Mouse (Mus musculus) limb, embryonic 14.5 days (tissue): ENCODE measurements around the gene Arl16. TPM values are rescaled to one million over a fixed set of nuclear protein-coding genes. Genes with fewer than 3 reads are reported as not detected.

Experiments
- ATAC-seq: fragments of 200-750 bp; cut with Nextera tagmentation; 2 replicates; pipeline ENCODE4 v1.8.0; 2017; ENCODE audit warnings: low read depth, moderate number of reproducible peaks, moderate TSS enrichment; ENCODE audit not compliant: low FRiP score
- DNase-seq: peaks from one replicate; pipeline ENCODE4 v3.0.0-alpha.2; 2015; ENCODE audit warnings: low spot score
- H3K27ac ChIP-seq: fragments of 300-500 bp; sonication (generic); replicated peaks from 2 replicates; pipeline ENCODE4 v1.5.1; 2014; ENCODE audit warnings: low read depth, mild to moderate bottlenecking, low read length, moderate library complexity, mixed read lengths
- H3K27me3 ChIP-seq: fragments of 300-500 bp; sonication (generic); 2 replicates; pipeline ENCODE4 v1.6.1; 2014; ENCODE audit warnings: low read length, mixed read lengths; ENCODE audit not compliant: control insufficient read depth, insufficient read depth
- H3K36me3 ChIP-seq: fragments of 300-500 bp; sonication (generic); 2 replicates; pipeline ENCODE4 v1.6.1; 2014; ENCODE audit warnings: mild to moderate bottlenecking, low read length, moderate library complexity, mixed read lengths; ENCODE audit not compliant: control insufficient read depth, insufficient read depth
- H3K4me1 ChIP-seq: fragments of 300-500 bp; sonication (generic); 2 replicates; pipeline ENCODE4 v1.6.1; 2014; ENCODE audit warnings: antibody characterized with exemption, low read length, mixed read lengths; ENCODE audit not compliant: control insufficient read depth, insufficient read depth
- H3K4me2 ChIP-seq: fragments of 300-500 bp; sonication (generic); replicated peaks from 2 replicates; pipeline ENCODE4 v1.6.1; 2014; ENCODE audit warnings: low read depth, mild to moderate bottlenecking, low read length, moderate library complexity; ENCODE audit not compliant: severe bottlenecking
- H3K4me3 ChIP-seq: fragments of 300-500 bp; sonication (generic); replicated peaks from 2 replicates; pipeline ENCODE4 v1.5.1; 2014; ENCODE audit warnings: low read length
- H3K9ac ChIP-seq: fragments of 300-500 bp; sonication (generic); 2 replicates; pipeline ENCODE4 v1.6.1; 2014; ENCODE audit warnings: mild to moderate bottlenecking, low read depth, low read length, moderate library complexity; ENCODE audit not compliant: severe bottlenecking
- H3K9me3 ChIP-seq: fragments of 300-500 bp; sonication (generic); 2 replicates; pipeline ENCODE4 v1.6.1; 2016; ENCODE audit warnings: low read length; ENCODE audit not compliant: control insufficient read depth
- POLR2A ChIP-seq: fragments of 200-500 bp; IDR thresholded peaks from 2 replicates; pipeline ENCODE4 v1.8.0; 2012; ENCODE audit warnings: inconsistent platforms, mild to moderate bottlenecking, moderate library complexity, borderline replicate concordance; ENCODE audit not compliant: insufficient read depth, insufficient read length; ENCODE audit errors: extremely low read depth
- WGBS: fragments of 180-500 bp; shearing (Covaris S2); extraction: QIAGEN DNeasy Blood & Tissue Kit; methylation state at CpG from one replicate; pipeline ENCODE4 v1.1.7; 2014; 5-methylcytosine and 5-hydroxymethylcytosine counted together
- polyA plus RNA-seq, 2 experiments: library from polyadenylated mRNA; depleted of rRNA in 1 of 2; stranded (reverse) in 1 of 2; unstranded in 1 of 2; fragments of >200 nt; fragmentation: Nextera tagmentation in 1 of 2; extraction: Ambion mirVana in 1 of 2; gene quantifications; 2 replicates each; pipeline versions ENCODE4 v1.2.1 to v1.2.3; 2012 to 2014

The Arl16 gene
- polyA plus RNA-seq, 2 experiments = 45.2 to 48.9 TPM

DNA sequence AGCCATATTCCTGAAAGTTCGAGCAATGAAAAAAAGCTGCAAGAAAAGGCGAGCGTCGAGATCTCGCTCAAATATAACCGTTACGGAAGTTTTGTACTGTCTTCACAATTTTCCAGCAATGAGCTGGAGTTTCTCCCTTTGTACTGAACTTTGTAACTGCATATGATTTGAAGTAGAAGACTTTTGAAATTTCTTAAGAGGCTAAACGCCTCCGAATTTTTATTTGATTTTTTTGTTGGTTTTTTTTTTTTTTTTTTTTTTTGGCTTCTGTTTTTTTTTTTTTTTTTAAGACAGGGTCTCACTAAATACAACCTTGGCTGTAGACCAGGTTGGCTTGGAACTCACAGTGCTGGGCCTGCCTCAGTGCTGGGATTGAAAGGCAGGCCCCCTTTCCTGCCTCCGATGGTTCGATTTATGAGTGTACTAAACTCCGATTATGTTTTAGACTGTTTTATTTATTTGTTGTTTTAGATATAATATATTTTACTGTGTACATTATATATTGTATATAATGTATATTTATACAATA, 29.5 kb downstream of the Arl16 start:
- peak overlapping the region; percentile 94 for H3K9ac ChIP-seq
- no peaks in the 10 kb centered on the region for H3K27me3 ChIP-seq
- whole genome bisulfite sequencing = 25% methylated on average over 12 of the region's 12 CpGs
- peaks cover 11% of the 10 kb centered on the region; the same call in 1 of the 2 replicates for H3K4me1 ChIP-seq
- TF ChIP-seq POLR2A = no peak
- peak overlapping the region; percentile 80 for H3K4me2 ChIP-seq
- ATAC-seq (peak; percentile 27; the same call in 1 of the 2 replicates), DNase-seq (peak; percentile 52)
- peaks cover 10% of the 10 kb centered on the region for H3K36me3 ChIP-seq
- peak overlapping the region; percentile 77 for H3K27ac ChIP-seq
- H3K9me3 ChIP-seq = no peaks in the 10 kb centered on the region
- H3K4me3 ChIP-seq = peak overlapping the region; percentile 100

DNA sequence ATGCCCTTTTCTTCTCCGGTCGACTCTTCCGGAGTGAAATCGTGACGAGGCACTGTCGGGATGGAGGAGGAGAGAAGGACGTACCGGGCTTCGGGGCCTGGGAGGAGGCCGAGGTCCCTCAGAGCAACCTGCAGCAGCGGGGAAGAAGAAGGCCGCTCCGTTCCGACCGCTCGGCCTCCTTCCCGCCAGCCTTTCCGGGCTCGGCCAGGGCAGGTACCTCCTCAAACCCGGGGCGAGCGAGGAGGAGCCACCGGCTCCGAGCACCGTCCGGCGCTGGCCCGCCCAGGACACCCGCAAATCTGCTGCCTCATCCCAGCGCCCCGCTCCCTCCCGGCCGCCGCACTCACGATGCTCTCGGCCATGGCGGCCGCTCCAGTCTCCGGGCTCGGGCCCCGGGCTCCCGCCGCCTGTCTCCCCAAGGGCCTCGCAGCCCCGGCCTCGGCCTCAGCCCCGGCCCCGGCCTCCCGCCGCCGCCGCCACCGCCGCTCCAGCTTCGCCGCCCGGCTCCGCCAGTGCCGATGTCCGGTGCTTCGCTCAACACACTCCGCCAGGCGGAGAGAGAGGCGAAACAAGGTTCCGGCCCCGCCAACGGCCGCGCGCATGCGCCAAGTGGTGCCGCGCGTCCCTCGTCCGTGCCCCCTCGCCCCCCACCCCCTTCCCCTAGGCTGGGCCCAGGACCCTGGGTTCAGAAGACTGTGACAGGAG, 30.1 kb downstream of the Arl16 start, which contains the start of gene Nploc4:
TSS of gene Nploc4 (minus strand) at position 557 of the 705 bp plus-strand sequence.
- ATAC-seq (peak; percentile 91), DNase-seq (peak; percentile 87)
- Histone ChIP-seq H3K4me1 (peaks cover 11% of the 10 kb centered on the region; the same call in 1 of the 2 replicates), H3K27ac (peak within 1 kb of the TSS; percentile 77), H3K9me3 (no peaks in the 10 kb centered on the region), H3K4me3 (peak within 1 kb of the TSS; percentile 100), H3K4me2 (peak within 1 kb of the TSS; percentile 80), H3K36me3 (peaks cover 16% of the 10 kb centered on the region), H3K27me3 (no peaks in the 10 kb centered on the region), H3K9ac (peak within 1 kb of the TSS; percentile 94)
- TF ChIP-seq POLR2A = 0 out of 2 replicates have a peak, but pooled peaks have one; percentile 39
- under 1% methylated on average over 21 of the region's 77 CpGs for WGBS

DNA sequence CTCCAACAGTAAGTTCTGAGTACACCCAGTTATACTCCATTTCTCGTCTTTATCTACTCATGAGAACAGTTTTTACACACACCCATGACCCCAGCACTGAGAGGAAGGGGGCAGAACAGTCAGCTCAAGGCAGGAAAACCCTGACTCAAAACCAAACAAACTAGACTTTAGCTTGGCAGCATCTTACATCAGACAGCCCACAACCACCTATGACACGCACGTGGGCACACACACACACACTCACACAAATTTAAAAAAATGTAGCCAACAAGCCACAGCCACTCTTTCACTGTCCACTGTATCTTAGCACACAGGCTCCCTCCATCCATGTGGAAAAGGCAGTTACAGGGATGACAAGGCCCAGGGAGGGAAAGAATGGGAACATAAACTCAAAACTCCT, 40.7 kb downstream of the Arl16 start:
- DNase-seq = no peak
- Histone ChIP-seq H3K4me1 (peaks cover 11% of the 10 kb centered on the region; the same call in 1 of the 2 replicates), H3K9ac (no peak overlapping the region), H3K4me3 (no peak overlapping the region), H3K27ac (no peak overlapping the region), H3K4me2 (no peak overlapping the region), H3K9me3 (no peaks in the 10 kb centered on the region), H3K36me3 (peaks cover 76% of the 10 kb centered on the region), H3K27me3 (no peaks in the 10 kb centered on the region)
- WGBS = 95% methylated on average over 3 of the region's 3 CpGs
- TF ChIP-seq POLR2A = no peak
- ATAC-seq = no peak

GRCm38 (mm10) chr11:120423569-120424295, 43.7 kb downstream of the Arl16 start:
- Histone ChIP-seq H3K27ac (no peak overlapping the region), H3K4me2 (no peak overlapping the region), H3K4me3 (no peak overlapping the region), H3K27me3 (no peaks in the 10 kb centered on the region), H3K36me3 (peaks cover 81% of the 10 kb centered on the region), H3K9me3 (no peaks in the 10 kb centered on the region), H3K9ac (no peak overlapping the region), H3K4me1 (peaks cover 11% of the 10 kb centered on the region; the same call in 1 of the 2 replicates)
- DNase-seq = peak; percentile 75
- WGBS = 52% methylated on average over 9 of the region's 9 CpGs
- TF ChIP-seq POLR2A = no peak
- peak; percentile 30; the same call in 1 of the 2 replicates for ATAC-seq
